Mouse (Mus musculus) brain, embryonic 14.5 days (tissue): ENCODE results near the gene Gm28044. TPM values are rescaled to one million over a fixed set of nuclear protein-coding genes. Genes with fewer than 3 reads are reported as not detected.

ENCODE experiments used
- DNase-seq: peaks from one replicate; pipeline ENCODE4 v3.0.0-alpha.2; 2011; ENCODE audit warnings: low read depth
- CTCF ChIP-seq: fragments of 200-500 bp; IDR thresholded peaks from 2 replicates; pipeline ENCODE4 v1.5.1; 2012; ENCODE audit warnings: inconsistent platforms, mild to moderate bottlenecking, moderate library complexity, borderline replicate concordance; ENCODE audit not compliant: insufficient read depth, insufficient read length; ENCODE audit errors: extremely low read depth
- POLR2A ChIP-seq: fragments of 200-500 bp; IDR thresholded peaks from 2 replicates; pipeline ENCODE4 v1.6.1; 2012; ENCODE audit warnings: mild to moderate bottlenecking, inconsistent platforms, borderline replicate concordance; ENCODE audit not compliant: poor library complexity, insufficient read depth, insufficient read length, severe bottlenecking; ENCODE audit errors: extremely low read depth
- polyA plus RNA-seq: library from polyadenylated mRNA; depleted of rRNA; stranded (reverse); fragments of >200 nt; gene quantifications from 2 replicates; pipeline ENCODE4 v1.2.3, GENCODE M21; 2012; rRNA removed

Gm28044 gene
- polyA plus RNA-seq, 1 experiment = 0.30 TPM

- DNase-seq = peak; percentile 95
- TF ChIP-seq CTCF = no peak
- no peak for TF ChIP-seq POLR2A
Measured at GRCm38 (mm10) chr13:67268568-67269369, 91.6 kb downstream of the Gm28044 start.

Other genes starting within 250 kb of the Gm28044 start
- 0.03 and 0.25 TPM in 2 replicates for gene Rslcan18, start 244.3 kb downstream of the Gm28044 start, polyA plus RNA-seq
- gene Zfp759, start 238.9 kb downstream of the Gm28044 start, polyA plus RNA-seq = 2.6 and 3.7 TPM in 2 replicates
- gene Rsl1, start 187.4 kb downstream of the Gm28044 start, polyA plus RNA-seq = 3.8 and 4.2 TPM in 2 replicates
- gene Zfp455, start 166.0 kb downstream of the Gm28044 start, polyA plus RNA-seq = 1.4 and 1.6 TPM in 2 replicates
- 3.6 and 5.3 TPM in 2 replicates for gene Zfp458, start 82.1 kb downstream of the Gm28044 start, polyA plus RNA-seq
- gene Zfp457, start 54.1 kb downstream of the Gm28044 start, polyA plus RNA-seq = 1.8 and 2.6 TPM in 2 replicates
- 2.2 and 2.3 TPM in 2 replicates for gene Zfp595, start 28.0 kb downstream of the Gm28044 start, polyA plus RNA-seq
- 0.66 and 0.70 TPM in 2 replicates for gene Zfp953, start 69 bp upstream of the Gm28044 start, polyA plus RNA-seq
- gene Gm28041, start 15.2 kb upstream of the Gm28044 start, polyA plus RNA-seq = not detected in 2 replicates
- 0.32 and 0.42 TPM in 2 replicates for gene Zfp456, start 15.3 kb upstream of the Gm28044 start, polyA plus RNA-seq
- 3.4 and 4.0 TPM in 2 replicates for gene Zfp429, start 39.3 kb upstream of the Gm28044 start, polyA plus RNA-seq
- 0.59 TPM in 2 replicates for gene Zfp459, start 60.9 kb upstream of the Gm28044 start, polyA plus RNA-seq
- 3.1 and 3.3 TPM in 2 replicates for gene Zfp874a, start 91.1 kb upstream of the Gm28044 start, polyA plus RNA-seq
- gene Zfp874b, start 123.7 kb upstream of the Gm28044 start, polyA plus RNA-seq = 2.9 and 3.3 TPM in 2 replicates
- 5.4 and 5.6 TPM in 2 replicates for gene Zfp58, start 140.0 kb upstream of the Gm28044 start, polyA plus RNA-seq
- not detected in 2 replicates for gene Gm26965, start 165.6 kb upstream of the Gm28044 start, polyA plus RNA-seq
- 23.7 and 25.7 TPM in 2 replicates for gene Zfp87, start 165.6 kb upstream of the Gm28044 start, polyA plus RNA-seq
- gene Zfp748, start 193.3 kb upstream of the Gm28044 start, polyA plus RNA-seq = 8.5 and 9.0 TPM in 2 replicates
- 2.7 and 3.3 TPM in 2 replicates for gene Zfp729b, start 249.2 kb upstream of the Gm28044 start, polyA plus RNA-seq